Mouse (Mus musculus) lung, adult 2 months (tissue): ENCODE measurements around the gene Rnf25.

ENCODE experiments used
- CTCF ChIP-seq: fragments of 200-500 bp; IDR thresholded peaks from 2 replicates; pipeline ENCODE4 v1.5.1; 2011; ENCODE audit warnings: mild to moderate bottlenecking, low read length, control low read depth; ENCODE audit not compliant: insufficient read depth
- POLR2A ChIP-seq: fragments of 200-500 bp; IDR thresholded peaks from 2 replicates; pipeline ENCODE4 v1.6.1; 2011; ENCODE audit warnings: low read depth, mild to moderate bottlenecking, control low read depth, low read length, borderline replicate concordance; ENCODE audit errors: extremely low read depth

DNA sequence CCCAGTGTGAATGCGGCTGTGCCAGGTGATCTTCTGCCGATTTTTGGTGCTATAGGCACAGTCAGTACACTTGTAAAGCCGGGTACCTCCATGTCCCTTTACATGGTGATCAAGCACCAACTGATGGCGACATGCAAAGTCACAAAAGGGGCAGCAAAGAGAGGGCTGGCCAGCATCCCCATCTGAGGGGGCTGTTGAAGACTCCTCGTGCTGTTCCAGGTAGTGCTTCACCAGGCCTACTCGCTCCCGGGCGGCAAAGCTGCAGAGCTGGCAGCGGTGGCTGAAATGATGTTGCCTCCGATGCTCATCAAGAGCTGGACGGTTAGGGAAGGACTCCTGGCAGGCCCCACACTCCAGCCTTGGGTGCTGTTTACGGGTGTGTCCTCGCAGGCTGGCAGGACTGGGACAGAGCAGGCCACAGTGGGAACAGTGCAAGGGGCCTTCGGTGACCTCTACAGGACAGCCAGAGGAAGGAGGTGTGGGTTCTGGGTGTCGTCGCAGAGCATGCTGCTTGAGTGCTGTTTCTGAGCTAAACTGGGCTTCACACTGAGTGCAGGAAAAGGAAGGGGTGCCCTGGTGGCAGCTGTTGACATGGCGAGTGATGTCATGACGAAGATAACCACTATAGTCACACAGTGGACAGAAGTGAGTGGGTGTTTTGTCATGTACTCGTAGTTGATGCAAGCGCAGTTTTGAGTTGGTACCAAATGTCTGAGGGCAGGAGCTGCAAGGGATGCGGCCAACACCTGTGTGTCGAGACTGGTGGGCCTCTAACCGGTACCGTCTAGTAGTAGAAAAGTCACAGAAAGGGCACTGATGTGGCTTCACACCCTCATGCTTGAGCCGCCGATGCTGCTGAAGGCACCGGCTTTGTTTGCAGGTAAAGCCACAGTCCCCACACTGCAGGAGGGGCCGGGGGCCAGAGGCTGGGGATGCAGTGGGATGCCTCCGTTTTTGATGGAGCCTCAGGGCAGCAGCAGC lies 31.2 kb downstream of the Rnf25 start:
- TF ChIP-seq CTCF (no peak), POLR2A (no peak)
